Mouse (Mus musculus) liver, embryonic 16.5 days (tissue): Measurements from ENCODE around the gene Mapre3. TPM values are rescaled to one million over a fixed set of nuclear protein-coding genes. Genes with fewer than 3 reads are reported as not detected.

Experiments used
- ATAC-seq: fragments of 200-750 bp; cut with Nextera tagmentation; 2 replicates; pipeline ENCODE4 v1.8.0; 2017; ENCODE audit warnings: low read depth, mild to moderate bottlenecking, moderate number of reproducible peaks, moderate library complexity
- H3K27ac ChIP-seq: fragments of 300-500 bp; sonication (generic); 2 replicates; pipeline ENCODE4 v1.5.1; 2014; ENCODE audit warnings: mild to moderate bottlenecking, low read length
- H3K27me3 ChIP-seq: fragments of 300-500 bp; sonication (generic); 2 replicates; pipeline ENCODE4 v1.6.1; 2014; ENCODE audit warnings: low read depth, low read length, mixed read lengths; ENCODE audit not compliant: control insufficient read depth, insufficient read depth
- H3K36me3 ChIP-seq: fragments of 300-500 bp; sonication (generic); 2 replicates; pipeline ENCODE4 v1.6.1; 2014; ENCODE audit warnings: mild to moderate bottlenecking; ENCODE audit not compliant: control insufficient read depth, insufficient read depth
- H3K4me1 ChIP-seq: fragments of 300-500 bp; sonication (generic); 2 replicates; pipeline ENCODE4 v1.6.1; 2014; ENCODE audit warnings: low read depth, low read length, mixed read lengths; ENCODE audit not compliant: control insufficient read depth
- H3K4me2 ChIP-seq: fragments of 300-500 bp; sonication (generic); 2 replicates; pipeline ENCODE4 v1.6.1; 2014; ENCODE audit warnings: low read depth, low read length, mixed read lengths
- H3K4me3 ChIP-seq: fragments of 300-500 bp; sonication (generic); 2 replicates; pipeline ENCODE4 v1.5.1; 2014; ENCODE audit warnings: low read depth, mild to moderate bottlenecking, low read length
- H3K9ac ChIP-seq: fragments of 300-500 bp; sonication (generic); 2 replicates; pipeline ENCODE4 v1.6.1; 2014; ENCODE audit warnings: low read depth, low read length
- H3K9me3 ChIP-seq: fragments of 300-500 bp; sonication (generic); replicated peaks from 2 replicates; pipeline ENCODE4 v1.6.1; 2016; ENCODE audit warnings: low read length; ENCODE audit not compliant: control insufficient read depth
- WGBS: fragments of 180-500 bp; shearing (Covaris S2); extraction: QIAGEN DNeasy Blood & Tissue Kit; methylation state at CpG from one replicate; pipeline ENCODE4 v1.1.7; 2014; ENCODE audit not compliant: insufficient replicate concordance; 5-methylcytosine and 5-hydroxymethylcytosine counted together
- polyA plus RNA-seq: library from polyadenylated mRNA; unstranded; fragments of >200 nt; fragmentation: Nextera tagmentation; extraction: Ambion mirVana; gene quantifications from 2 replicates; pipeline ENCODE4 v1.2.1, GENCODE M21; 2015

Mapre3 gene
- polyA plus RNA-seq: 2.0 and 3.3 TPM in 2 replicates

DNA sequence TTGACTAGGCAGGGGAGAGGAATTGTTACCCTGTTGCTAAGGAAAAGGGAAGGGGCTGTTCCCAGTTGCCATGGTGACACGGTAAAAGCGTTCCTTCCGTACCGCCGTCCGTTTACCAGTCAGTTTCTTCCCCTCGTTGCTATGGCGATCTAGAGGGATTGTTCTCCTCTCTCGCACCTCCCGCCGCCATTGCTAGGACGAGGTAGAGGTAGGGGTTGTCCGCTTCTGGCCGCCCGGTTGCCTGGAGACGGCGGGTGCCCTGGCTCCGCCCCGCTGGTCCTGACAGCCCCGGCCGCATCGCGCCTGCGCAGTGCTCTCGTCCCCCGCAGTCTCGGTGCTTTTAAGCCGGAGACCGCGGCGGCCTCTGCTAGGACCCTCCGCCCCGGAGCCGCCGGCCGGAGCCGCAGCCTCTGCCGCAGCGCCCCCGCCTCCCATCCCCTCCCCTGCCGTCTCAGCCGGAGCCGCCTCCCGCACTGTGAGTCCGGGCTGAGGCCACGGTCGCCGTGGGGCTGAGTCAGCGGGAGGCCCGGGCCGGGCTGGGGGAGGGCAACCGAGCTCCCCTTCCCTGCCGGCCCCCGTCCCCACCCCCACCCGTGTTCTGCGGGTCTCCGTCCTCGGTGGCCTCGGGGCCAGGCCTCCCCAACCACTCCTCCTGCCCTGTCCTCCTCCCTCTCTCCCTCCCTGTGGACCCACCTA is at the start of gene Mapre3:
Gene Mapre3 (plus strand): TSS at position 218 of the 696 bp plus-strand sequence.
- Histone ChIP-seq H3K4me3 (peak within 1 kb of the TSS; percentile 66), H3K4me1 (peaks cover 5% of the 10 kb centered on the region), H3K27ac (no peak within 1 kb of the TSS), H3K9me3 (no peaks in the 10 kb centered on the region), H3K36me3 (no peaks in the 10 kb centered on the region), H3K27me3 (peaks cover 31% of the 10 kb centered on the region), H3K9ac (peak within 1 kb of the TSS; percentile 54), H3K4me2 (peak within 1 kb of the TSS; percentile 69)
- peak; percentile 73 for ATAC-seq
- WGBS: under 1% methylated on average over 46 of the region's 59 CpGs

DNA sequence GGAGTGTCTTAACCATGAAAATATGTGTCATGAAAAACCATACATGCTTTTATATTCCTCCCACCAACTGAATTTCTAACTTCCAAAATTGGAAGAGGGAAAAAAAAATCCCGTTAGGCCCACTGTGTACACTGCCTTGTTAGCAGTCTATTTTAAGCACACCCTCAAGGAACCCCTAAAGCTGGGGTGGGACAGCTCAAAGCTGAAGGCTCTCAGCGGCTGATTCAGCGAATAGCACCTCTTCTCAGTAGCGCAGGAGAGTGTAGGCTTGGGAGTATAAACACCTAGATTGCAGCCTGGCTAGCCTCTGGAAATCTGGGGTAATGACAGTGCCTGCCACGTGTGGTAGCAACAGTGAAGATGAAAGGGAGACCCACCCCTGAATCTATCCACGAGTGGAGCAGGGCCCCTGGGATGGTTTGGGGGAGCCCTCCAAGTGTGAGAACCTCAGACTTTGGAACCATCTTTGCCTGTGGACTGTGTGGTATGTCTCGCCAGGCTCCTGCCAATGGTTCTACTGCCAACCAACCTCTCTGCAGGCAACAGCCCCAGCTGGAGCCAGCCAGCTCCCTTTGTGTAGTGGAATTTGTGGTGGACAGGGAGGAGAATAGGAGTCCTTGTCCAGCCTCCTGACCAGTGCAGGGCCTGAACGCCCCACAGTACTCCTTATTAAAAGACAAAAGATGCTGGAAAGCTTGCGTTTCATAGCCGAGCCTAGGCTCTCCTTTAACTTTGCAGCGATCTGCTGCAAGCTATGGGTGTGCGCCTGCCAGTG is 48.7 kb upstream of the Mapre3 start:
- ATAC-seq: no peak
- WGBS: 67% methylated on average over 12 of the region's 12 CpGs
- peaks cover 6% of the 10 kb centered on the region for H3K4me1 ChIP-seq

DNA sequence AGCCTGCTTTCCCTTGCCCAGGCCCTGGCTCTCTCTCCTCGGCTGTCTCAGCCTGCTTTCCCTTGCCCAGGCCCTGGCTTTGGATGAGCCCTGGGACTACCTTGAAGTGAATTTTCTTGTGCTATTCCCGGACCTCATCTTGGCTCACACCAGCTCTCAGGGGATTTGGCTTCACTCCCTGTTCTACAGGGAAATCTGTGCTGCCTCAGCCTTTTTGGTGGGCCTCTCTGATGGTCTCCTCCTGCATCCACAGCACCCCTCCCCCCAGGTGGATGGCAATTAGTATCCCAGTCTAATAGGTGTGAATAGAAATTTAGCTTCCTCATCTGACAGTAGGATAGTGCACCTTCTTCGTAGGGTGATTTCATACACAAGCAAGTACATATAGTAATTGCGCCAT is 46.4 kb upstream of the Mapre3 start:
- Histone ChIP-seq H3K27me3 (no peaks in the 10 kb centered on the region), H3K4me1 (peaks cover 6% of the 10 kb centered on the region), H3K4me3 (no peak overlapping the region), H3K27ac (no peak overlapping the region), H3K9ac (no peak overlapping the region), H3K9me3 (no peaks in the 10 kb centered on the region), H3K36me3 (no peaks in the 10 kb centered on the region), H3K4me2 (no peak overlapping the region)
- WGBS: 62% methylated on average over 4 of the region's 4 CpGs
- ATAC-seq: no peak

More for the DNA sequence above, 48.7 kb upstream of the Mapre3 start:
- Histone ChIP-seq H3K9me3 (no peaks in the 10 kb centered on the region), H3K9ac (no peak overlapping the region), H3K27me3 (no peaks in the 10 kb centered on the region), H3K36me3 (no peaks in the 10 kb centered on the region), H3K4me2 (no peak overlapping the region), H3K4me3 (no peak overlapping the region), H3K27ac (no peak overlapping the region)

GRCm38 (mm10) chr5:30768598-30768997 is 45.8 kb upstream of the Mapre3 start:
- Histone ChIP-seq H3K4me1 (peaks cover 6% of the 10 kb centered on the region), H3K4me3 (no peak overlapping the region), H3K4me2 (peak overlapping the region; percentile 1; the same call in 1 of the 2 replicates), H3K27me3 (no peaks in the 10 kb centered on the region), H3K36me3 (no peaks in the 10 kb centered on the region), H3K9ac (no peak overlapping the region), H3K9me3 (no peaks in the 10 kb centered on the region), H3K27ac (no peak overlapping the region)
- peak; percentile 75 for ATAC-seq
- WGBS: 19% methylated on average over 9 of the region's 9 CpGs

DNA sequence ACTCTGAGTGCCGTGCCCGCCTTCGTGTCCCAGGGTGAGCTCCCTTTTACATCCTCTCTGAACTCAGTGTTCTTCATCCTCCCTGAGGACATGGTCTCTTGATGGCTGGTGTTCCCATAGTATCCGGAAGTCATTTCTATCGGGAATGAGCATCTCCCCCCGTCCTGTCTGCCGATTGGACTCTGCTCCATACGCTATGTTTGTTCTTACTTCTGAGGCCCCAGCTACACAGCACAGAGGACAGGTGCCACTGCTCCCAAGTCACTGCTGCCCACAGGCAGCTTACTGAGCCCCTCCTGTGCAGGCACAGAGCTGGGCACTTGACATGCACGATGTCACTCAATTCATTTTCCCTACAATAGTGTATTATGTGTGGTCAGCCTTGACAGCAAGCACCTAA is 45.4 kb upstream of the Mapre3 start:
- Histone ChIP-seq H3K27me3 (no peaks in the 10 kb centered on the region; the same call in 1 of the 2 replicates), H3K4me3 (no peak overlapping the region), H3K9me3 (no peaks in the 10 kb centered on the region), H3K4me1 (peaks cover 6% of the 10 kb centered on the region), H3K27ac (no peak overlapping the region), H3K36me3 (no peaks in the 10 kb centered on the region), H3K9ac (no peak overlapping the region), H3K4me2 (peak overlapping the region; percentile 1; the same call in 1 of the 2 replicates)
- ATAC-seq: peak; percentile 56; the same call in 1 of the 2 replicates
- 58% methylated on average over 9 of the region's 9 CpGs for WGBS

- Histone ChIP-seq H3K9ac (no peak overlapping the region), H3K4me3 (peak overlapping the region; percentile 28; the same call in 1 of the 2 replicates), H3K4me2 (peak overlapping the region; percentile 46), H3K27ac (no peak overlapping the region), H3K9me3 (no peaks in the 10 kb centered on the region), H3K27me3 (peaks cover 2% of the 10 kb centered on the region; the same call in 1 of the 2 replicates), H3K36me3 (no peaks in the 10 kb centered on the region), H3K4me1 (no peaks in the 10 kb centered on the region)
- peak; percentile 51; the same call in 1 of the 2 replicates for ATAC-seq
- 8% methylated on average over 20 of the region's 20 CpGs for WGBS
Measured at GRCm38 (mm10) chr5:30774601-30775371, 39.7 kb upstream of the Mapre3 start.

DNA sequence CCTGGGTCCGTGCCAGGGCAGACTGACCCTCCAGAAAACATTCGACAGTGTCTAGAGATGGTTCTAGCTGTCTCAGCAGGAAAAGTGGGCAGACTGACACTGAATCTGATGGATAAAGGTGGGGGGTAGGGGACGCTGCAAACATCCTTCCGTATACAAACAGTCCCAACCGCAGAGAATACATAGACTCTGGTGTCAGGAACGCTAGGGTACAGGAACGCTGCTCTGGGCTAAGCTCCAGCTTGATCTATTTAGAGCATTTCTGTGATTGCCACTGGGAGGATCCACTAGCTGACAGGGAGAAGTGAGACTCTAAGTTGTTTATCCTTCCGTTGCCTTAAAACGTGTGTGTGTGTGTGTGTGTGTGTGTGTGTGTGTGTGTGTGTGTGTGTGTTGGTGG is 33.7 kb upstream of the Mapre3 start:
- ATAC-seq: no peak
- Histone ChIP-seq H3K4me1 (no peaks in the 10 kb centered on the region), H3K27ac (no peak overlapping the region), H3K9ac (no peak overlapping the region), H3K4me3 (no peak overlapping the region), H3K27me3 (no peaks in the 10 kb centered on the region), H3K4me2 (no peak overlapping the region), H3K9me3 (no peaks in the 10 kb centered on the region), H3K36me3 (no peaks in the 10 kb centered on the region)
- WGBS: 54% methylated on average over 9 of the region's 9 CpGs

DNA sequence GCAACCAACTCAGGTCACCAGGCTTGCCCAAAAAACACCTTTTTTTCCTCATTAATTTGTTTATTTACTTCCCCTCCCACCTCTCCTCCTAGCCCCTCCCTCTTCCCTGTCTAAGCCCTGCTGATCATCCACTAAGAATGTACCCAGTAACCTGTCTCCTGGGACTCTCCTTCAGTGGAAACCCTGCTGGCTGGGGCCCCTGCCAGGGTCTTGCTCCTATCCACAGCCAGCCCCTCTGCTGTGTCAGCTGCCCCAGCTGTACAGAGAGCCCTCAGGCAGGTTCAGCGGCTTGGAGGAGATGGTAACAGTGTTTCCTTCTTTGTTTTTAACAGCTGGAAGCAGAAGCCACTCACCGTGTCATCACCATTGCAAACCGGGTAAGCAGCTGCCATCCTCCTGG is 33.3 kb upstream of the Mapre3 start:
- Histone ChIP-seq H3K9me3 (no peaks in the 10 kb centered on the region), H3K9ac (no peak overlapping the region), H3K27me3 (no peaks in the 10 kb centered on the region), H3K27ac (no peak overlapping the region), H3K4me3 (no peak overlapping the region), H3K4me1 (no peaks in the 10 kb centered on the region), H3K36me3 (no peaks in the 10 kb centered on the region), H3K4me2 (no peak overlapping the region)
- ATAC-seq: no peak
- 50% methylated on average over 3 of the region's 3 CpGs for WGBS
